Mouse (Mus musculus) right cerebral cortex, postnatal 25 days (tissue): ENCODE measurements around the gene Coro6.

Experiments used
- DNase-seq: peaks from one replicate; pipeline ENCODE4 v3.0.0; 2022

Gene Coro6

DNA sequence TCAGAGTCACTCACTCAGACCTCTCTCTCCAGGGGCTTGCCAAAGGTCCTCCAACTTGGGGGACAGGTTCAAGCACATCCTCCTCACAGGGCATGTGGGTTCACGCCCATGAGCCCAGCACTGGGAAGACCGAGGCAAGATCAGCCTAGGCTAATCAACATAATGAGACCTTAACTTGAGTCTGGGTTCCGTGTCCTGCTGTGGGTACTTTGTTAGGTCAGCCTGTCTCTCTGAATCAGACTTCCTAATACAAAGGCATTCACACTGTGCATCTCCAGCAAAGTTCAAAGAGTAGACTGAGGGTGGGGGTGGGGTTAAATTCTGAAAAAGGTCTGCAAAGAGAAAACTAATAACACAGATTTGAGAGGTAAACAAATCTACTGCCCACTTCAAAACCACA is 2.9 kb downstream of the Coro6 start:
- DNase-seq: no peak

DNA sequence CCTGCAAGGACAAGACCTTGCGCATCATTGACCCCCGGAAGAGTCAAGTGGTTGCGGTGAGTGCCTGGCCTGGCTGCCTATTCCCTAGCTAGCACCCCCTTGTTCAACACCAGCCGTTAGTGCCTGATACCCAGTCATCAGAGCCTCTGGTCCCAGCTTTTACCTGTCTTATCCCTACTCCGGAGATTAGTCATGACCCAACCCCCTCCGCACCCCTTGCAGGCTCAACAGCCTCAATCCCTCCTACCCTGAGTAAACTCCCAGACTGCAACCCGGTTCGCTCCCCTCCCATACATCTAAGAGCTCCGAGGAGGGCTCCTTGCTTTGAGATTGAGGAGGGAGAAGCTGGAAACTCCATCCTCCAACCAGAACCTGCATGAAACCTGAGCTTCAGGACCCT is 4.3 kb downstream of the Coro6 start:
- no peak for DNase-seq

DNA sequence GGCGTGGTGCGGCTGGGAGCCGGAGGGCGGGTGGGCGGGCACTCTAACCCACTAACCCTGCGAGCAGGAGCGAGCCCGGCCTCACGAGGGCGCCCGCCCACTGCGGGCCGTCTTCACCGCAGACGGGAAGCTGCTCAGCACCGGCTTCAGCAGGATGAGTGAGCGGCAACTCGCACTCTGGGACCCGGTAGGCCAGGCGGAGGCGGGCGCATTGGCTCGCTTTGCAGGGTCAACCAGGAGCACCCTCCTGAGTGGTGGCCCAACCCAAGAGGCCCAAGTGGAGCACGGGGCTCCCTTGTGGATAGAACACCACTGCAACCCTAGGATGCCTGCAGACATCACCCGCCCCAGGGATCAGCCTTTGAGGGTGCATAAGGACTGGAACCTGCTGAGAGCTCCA is 4.9 kb downstream of the Coro6 start:
- DNase-seq: peak; percentile 75

DNA sequence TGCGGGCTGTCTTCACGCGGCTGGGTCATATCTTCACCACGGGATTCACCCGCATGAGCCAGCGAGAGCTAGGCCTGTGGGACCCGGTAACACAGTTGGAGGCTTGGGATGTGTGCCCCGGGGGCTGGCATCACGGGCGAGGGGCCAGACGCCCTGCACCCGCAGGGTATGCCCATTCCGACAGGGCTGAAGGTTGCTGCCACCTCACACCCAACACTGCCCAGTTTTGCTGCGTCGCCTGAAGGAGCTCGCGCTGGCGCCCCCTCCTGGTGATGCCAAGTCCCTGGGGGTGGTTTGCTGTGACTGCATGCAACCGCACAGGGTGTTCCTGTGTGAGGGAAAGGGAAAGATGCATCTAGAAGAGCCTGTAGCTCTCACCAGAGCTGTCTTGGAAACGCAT is 5.6 kb downstream of the Coro6 start:
- DNase-seq: peak; percentile 77

DNA sequence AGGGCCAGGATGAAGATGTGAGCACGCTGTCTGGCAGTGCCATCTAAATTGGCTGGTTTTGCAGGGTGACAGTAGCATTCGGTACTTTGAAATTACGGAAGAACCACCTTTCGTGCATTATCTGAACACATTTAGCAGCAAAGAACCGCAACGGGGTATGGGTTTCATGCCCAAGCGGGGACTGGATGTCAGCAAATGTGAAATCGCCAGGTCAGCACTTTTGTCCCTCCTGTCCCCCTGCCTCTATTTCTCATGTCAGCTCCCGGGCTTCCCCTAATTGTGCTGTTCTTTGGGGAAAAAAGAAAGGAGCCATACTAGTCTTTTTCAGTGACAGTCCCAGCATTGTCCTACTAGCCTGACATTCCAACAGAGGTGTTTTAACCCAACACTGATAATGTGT is 6.2 kb downstream of the Coro6 start:
- no peak for DNase-seq

DNA sequence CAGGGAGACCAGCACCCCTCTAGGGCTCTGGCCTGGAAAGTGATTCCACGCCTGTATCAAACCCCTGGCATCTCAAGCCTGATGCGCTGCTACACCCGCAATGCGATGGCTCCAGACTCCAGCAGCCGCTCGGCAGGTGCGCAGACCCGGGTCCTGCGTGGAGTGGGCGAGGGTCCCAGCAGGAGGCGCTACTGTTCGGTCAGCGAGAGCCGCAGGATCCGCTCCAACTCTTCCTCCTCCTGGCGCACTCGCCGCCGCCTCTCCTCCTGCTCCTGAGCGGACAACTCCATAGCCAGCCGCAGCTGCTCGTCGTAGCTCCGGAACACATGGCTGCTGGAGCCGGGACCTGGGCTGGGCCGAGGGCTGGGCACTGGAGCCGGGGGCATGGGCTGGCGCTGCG is 9.2 kb downstream of the Coro6 start:
- no peak for DNase-seq

DNA sequence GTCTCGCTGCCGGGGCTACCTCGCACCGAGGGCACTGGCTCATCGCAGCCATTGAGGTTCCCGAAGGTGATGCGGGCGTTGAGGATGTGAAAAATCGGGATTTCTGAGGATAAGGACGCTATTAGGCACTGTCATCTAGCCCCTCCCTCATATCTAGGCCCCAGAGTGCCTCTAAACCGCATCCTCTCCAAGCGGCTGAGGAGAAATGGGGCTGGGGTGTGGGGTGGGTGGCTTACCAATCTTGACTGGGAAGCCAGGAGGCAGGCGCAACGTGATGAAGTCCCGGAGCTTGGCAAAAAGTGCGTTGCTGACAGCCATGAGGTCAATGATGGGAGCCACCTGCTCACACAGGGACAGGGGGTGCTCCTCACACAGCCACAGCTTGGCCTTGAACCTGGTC is 10.6 kb downstream of the Coro6 start:
- DNase-seq: no peak

DNA sequence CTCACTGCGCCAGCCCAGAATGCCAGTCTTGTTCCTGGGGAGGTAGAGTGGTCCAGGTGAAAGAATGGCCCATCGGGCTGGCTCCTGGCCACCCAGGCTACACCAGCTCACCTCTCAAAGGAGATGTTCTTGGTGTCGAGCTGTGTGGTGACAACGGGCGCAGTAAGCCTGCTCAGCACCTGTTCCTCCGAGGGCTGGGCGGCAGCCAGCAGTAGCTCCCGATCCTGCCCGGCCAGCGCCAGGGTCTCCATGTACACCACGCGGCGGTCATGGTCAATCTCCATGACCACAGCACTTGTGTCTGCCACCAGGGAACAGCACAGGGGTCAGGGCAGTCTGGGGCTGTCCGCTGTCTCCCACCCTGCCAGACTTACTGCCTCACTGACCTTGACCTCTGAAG is 14.0 kb downstream of the Coro6 start:
- no peak for DNase-seq

DNA sequence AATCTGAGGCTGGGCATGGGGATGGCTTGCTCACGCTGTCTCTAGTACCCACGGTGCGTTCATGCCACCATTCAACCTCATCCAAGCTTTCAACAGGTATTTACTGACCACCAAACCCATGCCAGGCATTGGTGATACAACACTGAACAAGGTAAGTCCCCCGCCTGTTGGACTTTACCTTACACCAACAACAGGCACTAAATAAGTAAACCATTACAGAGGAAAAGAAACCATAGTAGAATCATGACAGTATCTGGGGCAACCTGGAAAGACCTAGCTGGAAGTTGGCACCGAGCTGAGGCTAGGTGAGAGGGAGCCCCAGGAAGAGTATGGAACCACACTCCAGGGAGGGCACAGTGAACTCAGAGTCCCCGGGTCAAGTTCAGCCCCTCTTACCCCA is 14.7 kb downstream of the Coro6 start:
- DNase-seq: no peak

DNA sequence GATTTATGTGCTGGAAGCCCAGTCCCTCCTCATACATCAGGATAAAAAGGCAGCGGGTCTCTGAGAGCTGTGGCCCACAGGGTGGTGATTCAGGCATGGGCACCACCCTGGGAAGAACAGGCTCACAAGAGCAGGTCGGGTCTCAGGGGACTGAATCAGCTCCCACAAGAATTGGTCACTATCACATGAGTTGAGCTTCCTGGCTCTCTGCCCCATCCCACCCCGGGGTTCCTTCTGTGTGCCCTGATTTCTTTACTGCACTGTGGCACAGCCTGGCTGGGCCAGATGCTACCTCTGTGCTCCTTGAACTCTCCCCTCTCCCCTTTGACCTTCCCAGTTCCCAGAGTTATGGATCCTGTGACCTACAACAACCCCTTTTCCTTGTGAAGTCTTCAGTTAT is 20.8 kb downstream of the Coro6 start:
- no peak for DNase-seq

DNA sequence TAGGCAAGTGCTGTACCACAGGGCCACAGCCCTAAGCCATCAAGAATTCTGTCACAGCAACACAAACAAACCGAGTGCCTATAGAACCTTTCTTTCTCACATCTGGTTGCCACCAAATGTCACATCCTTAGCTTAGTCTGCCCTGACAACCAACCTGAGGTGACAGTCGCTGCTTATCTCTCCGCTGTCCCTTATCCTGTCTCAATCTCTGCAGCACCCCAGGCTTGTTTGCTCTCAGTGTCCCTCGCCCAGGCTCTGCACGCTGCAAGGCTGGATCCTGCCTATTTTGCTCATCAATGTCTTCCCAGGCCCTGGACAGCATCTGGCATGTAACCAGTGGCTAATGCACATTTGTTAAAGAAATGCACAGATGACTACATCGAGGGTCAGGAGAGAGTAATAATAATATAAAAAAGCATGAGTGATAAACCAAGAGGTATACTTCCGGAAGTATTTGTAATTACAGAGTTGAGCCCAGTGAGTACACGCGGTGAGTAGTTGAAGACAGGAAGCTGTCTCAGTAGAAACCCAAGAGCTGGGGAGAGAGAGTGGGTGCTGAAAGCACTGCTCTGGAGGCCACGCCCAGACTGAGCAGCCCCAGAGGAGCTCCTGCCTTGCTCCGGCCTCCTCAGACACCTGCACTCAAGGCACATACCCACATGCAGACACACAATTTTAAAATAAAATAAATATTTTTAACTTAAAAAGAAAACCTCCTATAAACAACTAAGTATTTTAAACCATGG is 21.5 kb downstream of the Coro6 start:
- DNase-seq: no peak

DNA sequence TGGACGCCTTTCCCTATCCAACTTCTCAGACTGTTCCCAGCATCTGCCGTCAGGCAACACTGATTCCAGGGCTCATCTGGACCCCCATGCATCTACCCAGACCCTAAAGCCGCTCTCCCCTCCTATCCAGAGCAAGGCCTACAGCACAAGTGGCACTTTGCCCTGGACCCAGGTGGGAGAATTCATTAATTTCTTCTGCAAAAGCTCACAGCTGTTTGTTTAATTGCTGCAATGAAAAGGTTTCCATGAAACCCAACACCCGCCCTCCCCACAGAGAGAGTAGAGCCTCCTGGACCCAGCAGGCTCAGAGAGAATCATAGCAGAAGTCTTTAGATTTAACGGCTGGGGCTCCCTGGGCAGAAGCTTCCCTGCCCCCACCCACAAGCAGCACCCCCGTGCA is 23.0 kb downstream of the Coro6 start:
- DNase-seq: no peak

DNA sequence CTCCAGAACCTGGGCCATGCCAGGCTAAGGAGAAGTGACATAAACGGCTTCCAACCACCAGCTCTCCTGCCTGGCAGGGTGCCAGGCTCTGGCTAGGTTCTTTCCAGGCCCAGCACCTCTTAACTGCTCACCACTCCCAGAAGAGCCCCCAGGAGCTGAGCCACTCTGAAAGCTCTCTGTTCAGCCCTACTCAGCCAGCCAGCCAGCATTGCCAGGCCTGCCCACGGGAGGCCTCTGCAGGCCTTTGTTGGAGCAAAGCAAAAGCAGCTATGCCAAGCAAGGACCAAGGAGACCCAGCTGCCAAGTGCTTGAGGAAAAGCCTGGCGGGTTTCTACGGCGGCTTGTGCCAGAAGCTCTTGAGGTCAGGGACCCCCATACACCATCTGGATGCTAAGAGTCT is 24.6 kb downstream of the Coro6 start:
- DNase-seq: no peak

DNA sequence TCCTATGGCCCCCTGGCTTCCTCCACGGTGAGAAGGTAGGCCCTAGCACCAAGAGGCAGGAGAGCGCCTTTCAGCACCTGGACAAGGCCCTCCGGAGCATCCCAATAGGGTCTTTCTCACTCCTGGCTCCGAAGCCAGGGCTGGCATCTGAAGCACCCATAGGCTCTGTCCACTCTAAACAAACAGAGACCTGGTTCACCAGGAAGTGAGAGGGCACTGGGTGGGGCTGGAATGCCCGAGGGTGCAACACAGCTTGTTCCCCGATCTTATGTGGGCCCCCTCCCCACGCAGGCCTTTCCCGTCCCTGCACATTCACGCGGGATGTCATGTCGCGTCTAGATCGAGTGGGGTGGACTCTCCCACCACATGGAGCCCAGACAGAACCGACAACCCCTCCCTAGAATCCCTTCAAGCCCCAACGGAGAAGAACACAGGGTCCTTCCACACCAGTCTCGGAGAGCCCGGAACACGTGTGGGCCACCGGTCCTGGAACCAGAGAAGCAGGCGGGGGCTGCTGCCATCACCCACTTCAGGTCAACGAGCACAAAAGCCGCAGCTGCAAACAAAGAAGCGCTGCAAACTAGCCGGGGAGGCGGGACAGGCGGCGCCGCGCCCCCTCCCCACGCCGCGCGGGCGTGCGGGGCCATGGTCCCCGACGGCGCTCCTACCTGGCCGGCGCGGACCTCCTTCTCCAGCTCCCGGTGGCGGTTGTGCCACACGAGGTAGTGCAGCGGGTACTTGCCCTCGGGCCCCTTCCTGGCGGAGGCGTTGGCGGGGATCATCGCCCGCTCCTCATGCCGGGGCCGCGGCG is 26.8 kb downstream of the Coro6 start:
- DNase-seq: peak; percentile 56

DNA sequence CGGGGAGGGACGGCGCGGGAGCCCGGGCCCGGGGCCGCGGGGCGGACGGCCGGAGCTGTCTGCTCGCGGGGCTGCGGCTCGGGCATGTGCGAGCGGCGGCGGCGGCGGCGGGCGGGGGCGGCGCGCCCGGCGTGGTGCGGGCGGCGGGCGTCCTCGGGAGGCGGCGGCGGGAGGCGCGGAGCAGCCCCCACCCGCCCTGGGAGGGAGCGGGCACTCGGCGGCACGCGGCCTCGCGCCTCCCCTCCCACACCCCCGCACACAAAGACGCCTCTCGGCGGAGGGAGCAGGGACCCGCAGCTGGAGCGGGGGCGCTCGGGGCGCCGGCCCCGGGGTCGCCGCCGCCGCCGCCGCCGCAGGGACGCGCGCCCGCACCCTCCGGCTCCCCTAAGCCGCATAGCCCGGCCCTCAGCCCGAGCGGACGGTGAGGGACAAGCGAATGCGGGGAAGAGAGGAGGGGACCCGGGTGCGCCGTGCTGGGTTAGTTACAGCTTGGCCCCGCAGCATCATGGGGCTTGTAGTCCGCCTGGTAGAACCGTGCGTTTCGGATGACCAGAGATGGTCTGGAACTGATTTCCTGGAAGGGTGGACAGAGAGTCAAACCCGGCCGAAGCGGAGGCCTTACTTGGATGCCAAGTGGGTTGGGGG is 27.5 kb downstream of the Coro6 start, which contains the start of gene Ankrd13b:
Gene Ankrd13b (minus strand): TSS at position 88 of the 645 bp plus-strand sequence.
- peak; percentile 82 for DNase-seq

DNA sequence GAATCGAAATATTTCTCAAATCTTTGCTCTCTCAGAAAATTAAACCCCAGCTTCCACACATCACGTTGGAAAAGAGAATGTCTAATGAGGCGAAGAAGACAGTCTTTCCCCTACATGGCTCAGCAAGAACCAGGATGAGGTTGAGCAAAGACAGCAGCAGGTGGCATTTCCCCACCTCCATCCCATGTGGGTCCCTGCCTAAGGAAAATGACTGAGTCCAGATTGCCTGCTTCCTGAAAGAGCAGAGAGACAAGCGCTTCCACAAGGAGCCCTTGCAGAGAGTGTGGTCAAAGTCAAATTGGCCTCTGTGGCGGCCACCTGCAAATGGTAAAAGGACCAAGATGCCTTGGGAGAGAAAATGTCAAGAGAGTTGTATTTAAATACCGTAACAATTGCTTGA is 28.2 kb downstream of the Coro6 start:
- DNase-seq: no peak

DNA sequence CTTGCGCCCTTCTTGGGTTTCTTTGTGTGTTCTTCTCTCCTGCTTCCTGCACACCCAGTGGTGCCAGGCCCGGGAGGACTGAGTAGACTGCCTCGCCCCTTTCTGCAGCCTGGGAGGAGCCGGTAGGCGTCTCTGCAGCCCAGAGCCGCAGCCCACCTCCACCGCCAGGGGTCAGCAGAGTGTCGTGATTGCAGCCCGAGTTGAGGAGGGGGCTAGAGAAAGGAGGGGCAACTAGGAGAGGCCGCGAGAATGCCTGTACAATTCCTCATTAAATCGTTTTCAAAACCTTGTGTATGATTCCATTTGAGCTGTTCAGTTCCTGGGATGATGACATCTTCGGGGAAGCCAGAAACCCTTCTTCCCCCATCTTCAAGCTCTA is 28.9 kb downstream of the Coro6 start:
- peak; percentile 86 for DNase-seq

DNA sequence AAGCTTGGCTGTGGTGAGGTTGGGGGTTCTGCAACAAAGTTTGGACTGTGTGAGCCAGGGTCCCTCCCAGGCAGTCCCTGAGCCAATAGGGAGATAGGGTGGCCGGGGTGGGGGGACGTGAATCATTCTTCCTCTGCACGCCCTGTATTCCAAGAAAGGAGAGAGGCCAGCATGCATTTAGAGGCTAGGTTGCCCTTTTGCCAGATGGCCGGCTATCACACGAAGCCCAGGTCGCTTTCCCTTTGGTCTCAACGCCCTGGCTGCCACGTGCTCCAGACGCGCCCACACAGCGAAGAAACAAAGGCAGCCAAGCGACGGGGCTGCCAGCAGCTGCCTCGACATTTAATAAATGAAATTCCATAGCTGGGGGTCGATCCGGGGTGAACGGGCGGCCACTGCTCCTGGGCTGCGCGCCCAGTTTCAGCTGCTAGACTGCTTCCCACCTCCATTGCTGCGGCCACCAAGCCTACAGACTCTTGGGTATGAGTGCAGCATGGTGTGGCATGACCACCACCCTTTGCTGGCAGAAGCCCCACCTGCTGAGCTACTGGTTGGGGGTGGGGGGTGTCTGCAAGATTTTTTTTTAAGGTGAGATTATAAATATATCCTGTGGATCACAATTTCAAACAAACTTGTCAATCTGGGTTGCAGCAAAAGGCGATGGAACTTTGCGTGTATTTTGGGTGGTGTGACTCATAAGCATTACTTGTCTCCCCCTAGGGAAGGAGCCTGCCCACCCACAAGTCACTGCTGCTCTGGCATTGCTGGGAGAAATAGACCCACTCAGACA is 29.5 kb downstream of the Coro6 start:
- DNase-seq: peak; percentile 60

DNA sequence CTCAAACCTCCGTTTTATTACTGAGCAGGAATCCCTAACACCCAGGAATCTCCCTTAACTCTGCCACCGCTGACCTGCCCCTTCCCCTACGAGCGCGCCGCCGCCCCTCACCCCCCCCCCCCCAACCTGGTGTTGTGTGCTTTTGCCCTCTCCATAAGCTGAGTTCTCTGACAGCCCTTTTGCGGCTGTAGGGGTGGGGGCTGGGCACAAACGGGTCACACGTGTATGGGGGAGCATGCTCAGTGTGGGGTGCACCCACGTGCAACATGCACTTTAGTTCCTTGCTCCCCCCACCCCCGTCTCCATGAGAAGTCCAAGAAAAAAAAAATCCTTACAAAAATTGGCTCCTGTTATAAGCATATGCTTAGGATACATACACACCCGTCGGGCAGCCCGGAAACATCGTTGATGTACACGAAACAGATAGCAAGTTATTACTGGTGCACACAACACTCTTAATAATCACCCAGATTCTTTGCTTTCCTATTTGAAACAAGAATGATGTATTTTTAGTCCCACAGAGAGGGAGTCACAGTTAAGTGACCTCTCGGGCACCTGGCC is 30.2 kb downstream of the Coro6 start:
- DNase-seq: peak; percentile 49

DNA sequence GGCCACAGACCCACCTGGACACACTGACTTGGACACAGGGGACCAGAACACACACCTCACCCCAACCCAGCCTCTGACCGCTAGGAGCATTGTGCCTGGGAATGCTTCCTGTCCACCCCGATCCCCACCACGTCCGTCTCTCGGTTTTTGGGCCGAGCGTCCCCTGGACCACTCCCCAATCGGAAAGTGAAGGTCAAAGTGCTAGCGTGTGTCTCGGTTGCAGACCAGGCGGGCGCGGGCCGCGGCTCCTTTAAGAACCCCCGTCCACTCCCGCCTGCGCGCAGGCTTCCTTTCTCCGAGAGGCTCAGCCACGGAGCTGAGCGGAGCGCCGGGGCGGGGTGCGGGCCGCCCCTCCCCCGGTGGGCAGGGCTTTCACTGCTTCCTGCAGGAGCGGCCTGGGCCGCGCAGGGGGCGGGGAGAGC is 30.7 kb downstream of the Coro6 start:
- peak; percentile 93 for DNase-seq

DNA sequence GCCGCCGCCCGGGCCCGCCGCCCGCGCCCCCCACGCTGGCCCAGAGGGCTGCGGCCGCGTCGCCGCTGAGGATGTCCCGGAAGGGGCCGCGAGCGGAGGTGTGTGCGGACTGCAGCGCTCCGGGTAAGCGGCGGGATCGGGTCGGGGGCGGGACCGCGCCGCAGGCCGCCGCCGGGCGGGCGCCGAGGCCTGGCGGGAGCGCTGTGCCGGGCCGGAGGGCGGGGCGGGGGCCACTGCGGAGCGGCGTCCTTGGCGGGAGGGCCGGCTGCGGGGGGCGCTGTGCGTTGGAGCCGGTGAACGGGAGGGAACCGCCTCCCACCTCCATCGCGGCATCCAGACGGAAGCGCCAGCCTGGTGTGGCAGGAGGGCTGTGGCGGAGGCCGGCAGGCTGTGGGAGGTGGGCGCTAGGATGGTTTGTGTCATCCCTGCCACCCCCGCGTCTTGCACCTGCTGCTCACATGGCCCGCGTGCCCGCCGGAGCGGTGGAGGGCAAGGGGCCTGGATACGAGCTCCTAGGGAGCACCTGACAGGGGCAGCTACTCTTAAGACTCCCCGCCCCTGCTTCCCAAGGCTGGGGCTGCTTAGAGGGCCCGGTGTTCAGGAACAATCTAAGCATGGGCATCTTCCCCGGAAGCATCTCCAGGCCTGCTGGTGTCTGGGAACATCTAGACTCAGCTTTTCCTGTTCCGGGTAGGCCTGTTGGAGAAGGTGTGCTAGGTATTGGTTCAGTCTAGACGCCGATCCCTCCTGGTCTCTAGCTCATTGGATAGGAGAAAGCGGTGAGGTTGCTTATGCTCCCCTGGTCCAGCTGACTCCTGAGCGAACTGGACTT is 31.5 kb downstream of the Coro6 start, which contains the start of gene Git1:
Gene Git1 (plus strand): TSS at position 51 of the 832 bp plus-strand sequence.
- DNase-seq: peak; percentile 79

DNA sequence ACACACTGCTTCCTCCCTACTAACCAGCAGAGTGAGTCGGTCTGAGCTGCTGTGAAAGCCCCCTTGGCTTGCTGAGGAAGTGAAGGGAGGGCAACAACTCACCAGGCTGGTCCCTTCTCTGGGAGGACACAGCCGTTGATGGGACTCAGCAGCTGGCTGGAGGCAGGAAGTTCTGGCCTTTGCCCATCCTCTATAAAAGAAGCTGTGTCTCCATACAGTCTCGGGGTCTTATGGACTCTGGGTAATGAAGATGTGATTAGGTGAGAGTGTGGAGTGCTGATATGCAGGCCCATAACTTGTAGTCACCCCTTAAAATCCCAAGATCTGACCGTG is 32.1 kb downstream of the Coro6 start:
- no peak for DNase-seq
